Mouse (Mus musculus): ENCODE results near the gene Tbx3.

DNA sequence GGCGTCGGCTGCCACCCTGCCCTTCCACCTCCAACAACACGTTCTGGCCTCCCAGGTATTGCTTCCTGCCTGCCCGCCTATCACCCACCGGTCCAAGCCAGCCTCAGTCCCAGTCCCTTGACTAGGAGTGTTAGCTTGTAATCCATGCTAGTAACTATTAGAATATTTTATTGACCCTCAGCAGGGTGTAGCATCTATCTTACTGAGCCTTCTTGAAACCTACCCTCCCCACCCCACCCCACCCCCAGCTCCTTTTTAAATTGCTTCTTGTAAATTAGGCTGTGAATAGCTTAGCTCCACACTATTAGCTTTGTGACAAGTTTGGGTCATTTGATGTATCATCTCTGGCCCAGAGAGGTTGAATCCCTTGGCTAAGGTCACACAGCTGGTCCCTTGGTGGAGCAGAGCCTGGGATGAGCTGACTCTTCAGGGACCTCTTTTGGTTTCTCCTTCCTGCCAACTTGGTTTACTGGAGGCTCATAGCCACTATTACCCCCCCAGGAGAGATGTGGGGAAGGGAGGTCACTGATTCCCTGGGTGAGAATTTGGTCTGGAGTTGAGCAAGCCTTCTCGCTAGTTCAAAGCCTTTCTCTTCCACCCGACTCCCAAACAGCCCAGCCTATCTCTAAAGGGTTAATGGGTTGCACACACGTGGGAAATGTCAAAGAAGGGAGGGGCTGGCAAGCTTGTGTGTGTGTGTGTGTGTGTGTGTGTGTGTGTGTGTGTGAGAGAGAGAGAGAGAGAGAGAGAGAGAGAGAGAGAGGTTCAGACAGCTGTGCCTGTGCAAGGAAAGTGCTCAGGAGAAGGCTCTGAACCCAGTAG, 10.8 kb downstream of the Tbx3 start:
- TF ChIP-seq EP300 (IDR thresholded peaks at IDR 0.05; ENCODE audit: insufficient read depth, low read depth, low read length) (no peak), POLR2A (IDR thresholded peaks at IDR 0.05; ENCODE audit: insufficient read depth, low read depth, low read length) (no peak), CTCF (IDR thresholded peaks at IDR 0.05) (no peak)
